Mouse (Mus musculus) E14TG2a.4 (cell line): ENCODE data around the gene Kctd6.

Source experiments
- H3K27me3 ChIP-seq: 2 replicates; pipeline ENCODE4 v1.6.1; 2014; ENCODE audit warnings: low read length, control low read depth; ENCODE audit not compliant: insufficient read depth
- H3K36me3 ChIP-seq: 2 replicates; pipeline ENCODE4 v1.6.1; 2014; ENCODE audit warnings: low read length, control low read depth; ENCODE audit not compliant: insufficient read depth
- H3K4me1 ChIP-seq: replicated peaks from 2 replicates; pipeline ENCODE4 v1.6.1; 2014; ENCODE audit warnings: low read depth, low read length, control low read depth
- H3K4me3 ChIP-seq: replicated peaks from 2 replicates; pipeline ENCODE4 v1.5.1; 2014; ENCODE audit warnings: mild to moderate bottlenecking, low read length
- H3K9me3 ChIP-seq: 2 replicates; pipeline ENCODE4 v1.6.1; 2014; ENCODE audit warnings: low read length, control low read depth
- CTCF ChIP-seq: conservative IDR thresholded peaks from 2 replicates; pipeline ENCODE4 v1.5.1; 2014; ENCODE audit warnings: low read length
- NANOG ChIP-seq: IDR thresholded peaks from 2 replicates; pipeline ENCODE4 v1.6.1; 2014; ENCODE audit warnings: borderline replicate concordance, low read length, mixed read lengths
- POU5F1 ChIP-seq: IDR thresholded peaks from 2 replicates; pipeline ENCODE4 v1.6.1; 2014; ENCODE audit warnings: low read length, borderline replicate concordance

Gene Kctd6

DNA sequence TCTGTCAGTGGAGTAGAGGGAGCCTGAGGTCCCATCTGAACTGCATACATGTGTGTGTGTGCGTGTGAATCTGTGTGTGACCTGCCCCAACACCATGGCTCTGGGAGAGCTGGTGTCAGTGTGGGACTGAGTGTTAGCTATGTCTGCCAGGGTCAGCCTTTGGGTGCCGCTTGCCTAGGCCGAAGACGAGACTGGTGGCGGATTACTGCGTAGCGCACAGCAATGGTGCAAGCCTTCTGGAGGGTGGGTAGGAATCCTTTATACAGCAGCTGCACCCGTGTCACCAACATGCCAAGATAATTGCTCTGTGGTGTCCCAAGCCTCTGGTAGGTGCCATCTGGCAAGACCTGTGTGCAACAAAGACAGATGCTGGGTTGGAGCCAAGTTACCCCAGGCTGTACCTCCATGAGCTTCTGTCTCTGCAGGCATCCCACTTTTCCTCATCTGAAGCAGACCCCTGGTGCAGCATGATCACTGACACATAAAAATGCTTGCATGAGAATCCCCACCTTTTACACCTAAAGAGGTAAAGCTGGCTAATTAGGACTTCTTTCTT is 37.5 kb downstream of the Kctd6 start:
- no peaks in the 10 kb centered on the region for H3K4me1 ChIP-seq
- peaks cover 7% of the 10 kb centered on the region; the same call in 1 of the 2 replicates for H3K27me3 ChIP-seq
- TF ChIP-seq POU5F1 (no peak), CTCF (no peak), NANOG (no peak)
- no peak overlapping the region for H3K4me3 ChIP-seq
- no peaks in the 10 kb centered on the region for H3K9me3 ChIP-seq
- H3K36me3 ChIP-seq = no peaks in the 10 kb centered on the region

GRCm38 (mm10) chr14:8255076-8255729 is 41.3 kb downstream of the Kctd6 start:
- H3K4me1 ChIP-seq = no peaks in the 10 kb centered on the region
- no peak overlapping the region for H3K4me3 ChIP-seq
- peaks cover 13% of the 10 kb centered on the region; the same call in 1 of the 2 replicates for H3K27me3 ChIP-seq
- no peaks in the 10 kb centered on the region for H3K36me3 ChIP-seq
- no peak for TF ChIP-seq NANOG
- no peak for TF ChIP-seq CTCF
- no peak for TF ChIP-seq POU5F1
- H3K9me3 ChIP-seq = no peaks in the 10 kb centered on the region

- Histone ChIP-seq H3K36me3 (no peaks in the 10 kb centered on the region), H3K4me3 (no peak overlapping the region), H3K4me1 (no peaks in the 10 kb centered on the region), H3K9me3 (no peaks in the 10 kb centered on the region), H3K27me3 (peaks cover 13% of the 10 kb centered on the region; the same call in 1 of the 2 replicates)
- TF ChIP-seq NANOG (no peak), POU5F1 (no peak), CTCF (no peak)
Observed at GRCm38 (mm10) chr14:8256072-8256471, 42.1 kb downstream of the Kctd6 start.

DNA sequence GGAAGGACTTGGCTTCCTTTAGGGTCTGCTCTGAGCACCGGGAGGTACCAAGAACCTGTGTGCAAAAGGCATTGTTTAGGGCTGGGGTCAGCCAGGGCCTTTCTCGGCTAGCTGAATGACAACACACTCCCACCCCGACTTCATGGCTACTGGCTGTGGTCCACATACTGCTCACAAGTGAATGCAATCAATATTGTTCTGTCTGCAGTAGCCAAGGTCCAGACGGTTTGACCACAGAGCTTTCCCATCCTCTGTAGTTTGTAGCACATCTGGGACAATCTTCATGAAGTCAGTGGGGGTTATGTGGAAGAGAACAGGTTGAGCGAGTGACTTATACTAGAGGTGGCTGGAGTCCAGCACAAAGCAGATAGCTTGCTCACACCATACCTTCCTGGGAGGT is 42.9 kb downstream of the Kctd6 start:
- TF ChIP-seq NANOG = no peak
- TF ChIP-seq CTCF = no peak
- no peak for TF ChIP-seq POU5F1
- Histone ChIP-seq H3K27me3 (peaks cover 13% of the 10 kb centered on the region; the same call in 1 of the 2 replicates), H3K4me1 (no peaks in the 10 kb centered on the region), H3K36me3 (no peaks in the 10 kb centered on the region), H3K9me3 (no peaks in the 10 kb centered on the region), H3K4me3 (no peak overlapping the region)

- Histone ChIP-seq H3K4me3 (no peak overlapping the region), H3K36me3 (no peaks in the 10 kb centered on the region), H3K27me3 (peaks cover 9% of the 10 kb centered on the region; the same call in 1 of the 2 replicates), H3K4me1 (no peaks in the 10 kb centered on the region), H3K9me3 (no peaks in the 10 kb centered on the region)
- TF ChIP-seq CTCF (no peak), NANOG (no peak), POU5F1 (no peak)
Observed at GRCm38 (mm10) chr14:8257521-8258334, 43.8 kb downstream of the Kctd6 start.

DNA sequence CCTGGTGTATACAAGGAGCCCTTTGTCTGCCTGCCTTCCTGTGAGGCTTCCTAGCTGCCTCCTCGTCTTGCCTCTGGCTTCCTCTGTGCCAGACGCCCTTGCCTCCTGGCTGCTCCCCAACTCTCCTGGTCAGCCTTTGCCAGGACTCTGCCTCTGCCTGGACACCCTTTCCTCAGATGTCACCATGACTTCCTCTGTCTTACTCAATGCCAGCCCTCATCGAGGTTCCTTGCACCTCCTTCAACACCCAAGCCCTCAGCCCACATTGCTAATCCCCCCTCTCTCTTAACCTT is 44.3 kb downstream of the Kctd6 start:
- H3K4me1 ChIP-seq = no peaks in the 10 kb centered on the region
- peaks cover 9% of the 10 kb centered on the region; the same call in 1 of the 2 replicates for H3K27me3 ChIP-seq
- TF ChIP-seq NANOG (no peak), POU5F1 (no peak), CTCF (no peak)
- no peak overlapping the region for H3K4me3 ChIP-seq
- no peaks in the 10 kb centered on the region for H3K36me3 ChIP-seq
- H3K9me3 ChIP-seq = no peaks in the 10 kb centered on the region

- Histone ChIP-seq H3K36me3 (no peaks in the 10 kb centered on the region), H3K4me3 (no peak overlapping the region), H3K9me3 (no peaks in the 10 kb centered on the region), H3K4me1 (no peaks in the 10 kb centered on the region), H3K27me3 (peaks cover 9% of the 10 kb centered on the region; the same call in 1 of the 2 replicates)
- no peak for TF ChIP-seq POU5F1
- no peak for TF ChIP-seq NANOG
- TF ChIP-seq CTCF = no peak
Observed at GRCm38 (mm10) chr14:8258752-8259151, 44.8 kb downstream of the Kctd6 start.

DNA sequence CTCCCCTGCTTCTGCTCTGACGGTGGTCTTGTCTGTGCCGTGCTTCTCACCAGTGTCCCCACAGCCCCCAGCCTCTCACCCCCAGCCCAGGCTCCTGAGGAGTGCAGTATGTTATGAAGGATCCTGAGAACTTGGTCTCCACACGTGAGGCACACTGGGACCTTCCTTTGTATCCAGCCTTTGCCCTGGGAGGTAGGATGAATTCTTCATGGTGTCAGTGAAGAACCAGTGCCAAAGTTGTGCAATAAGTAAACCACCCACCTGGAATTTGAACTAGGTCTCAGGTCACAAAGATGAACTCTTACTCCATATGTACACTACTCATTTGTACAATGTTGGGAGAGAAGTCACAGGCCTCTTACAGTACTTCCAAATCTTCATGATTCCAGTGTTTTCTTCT is 45.2 kb downstream of the Kctd6 start, which contains the start of gene Acox2:
Gene Acox2, minus strand, starts transcription at position 188 of the 400 bp plus-strand sequence.
- Histone ChIP-seq H3K4me1 (no peaks in the 10 kb centered on the region), H3K36me3 (no peaks in the 10 kb centered on the region), H3K27me3 (peaks cover 9% of the 10 kb centered on the region; the same call in 1 of the 2 replicates), H3K4me3 (no peak within 1 kb of the TSS), H3K9me3 (no peaks in the 10 kb centered on the region)
- no peak for TF ChIP-seq NANOG
- no peak for TF ChIP-seq CTCF
